ENCODE assay signal across 8 mouse cellular contexts in the genomic region with DNA sequence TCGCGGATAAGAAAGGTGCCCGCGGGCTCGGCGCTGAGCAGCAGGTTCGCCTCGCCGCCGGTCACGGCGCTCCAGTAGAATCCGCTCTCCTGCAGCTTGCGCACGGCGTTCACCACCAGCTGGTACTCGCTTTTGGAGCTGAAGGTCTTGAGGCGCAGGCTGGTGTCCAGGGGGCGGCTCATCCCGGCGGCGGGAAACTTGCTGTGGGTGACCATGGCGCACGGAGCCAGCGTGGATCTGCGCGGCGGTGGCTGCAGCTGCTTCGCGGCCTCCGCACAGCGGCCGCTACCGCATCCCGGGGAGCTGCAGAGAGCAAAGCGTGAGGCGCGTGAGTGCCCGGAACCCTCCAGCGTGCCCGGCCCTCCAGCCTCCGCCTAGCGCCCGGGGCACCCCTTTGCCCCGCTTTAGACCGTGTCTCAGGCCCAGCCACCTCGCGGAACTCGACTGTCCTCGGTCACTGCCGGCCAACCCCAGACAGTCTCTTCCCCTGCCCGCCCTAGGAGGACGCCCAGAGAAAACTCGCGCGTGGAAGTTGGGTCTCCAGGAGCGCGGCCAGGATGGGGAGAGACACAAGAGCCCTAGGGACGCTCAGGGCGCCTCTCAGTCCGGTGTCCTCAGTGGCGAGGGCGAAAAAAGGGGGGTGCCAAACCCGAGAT. TPM values are rescaled to one million over a fixed set of nuclear protein-coding genes. Genes with fewer than 3 reads are reported as not detected.
DNase-seq lines count a peak whose midpoint lies in the region; ATAC-seq and TF ChIP-seq lines count a peak whose summit lies in the region.

No protein-coding gene starts in this region.

- no peaks in the 10 kb centered on the region for H3K36me3 ChIP-seq in thymus, adult 2 months (ENCODE audit: control insufficient read depth, insufficient read depth, low read length)
- no peaks in the 10 kb centered on the region for H3K36me3 ChIP-seq in neural tube, embryonic 13.5 days

- TF ChIP-seq CTCF in thymus, adult 2 months (IDR thresholded peaks at IDR 0.05; ENCODE audit: borderline replicate concordance, control insufficient read depth, extremely low read depth, insufficient read depth, low read length, poor library complexity), result no peak

- 12% methylated on average over 64 of the region's 64 CpGs for WGBS in thymus, adult 2 months
- WGBS in neural tube, embryonic 13.5 days, result under 1% methylated on average over 64 of the region's 64 CpGs

- peak overlapping the region; percentile 94 for H3K4me2 ChIP-seq in neural tube, embryonic 13.5 days

- H3K4me1 ChIP-seq in thymus, adult 2 months (replicated peaks; ENCODE audit: control insufficient read depth, insufficient read depth, low read length), result peaks cover 82% of the 10 kb centered on the region
- peaks cover 67% of the 10 kb centered on the region for H3K4me1 ChIP-seq in neural tube, embryonic 13.5 days (replicated peaks)

- H3K4me3 ChIP-seq in thymus, adult 2 months (ENCODE audit: control insufficient read depth, insufficient read depth, low read length), result peak overlapping the region; percentile 56
- peak overlapping the region; percentile 66 for H3K4me3 ChIP-seq in neural tube, embryonic 13.5 days

- peak; percentile 25 to 53 for DNase-seq in cerebellum, adult 18-20 months
- DNase-seq in cerebellum, adult 11-12 months, result no peak
- DNase-seq in thymus, adult 2 months, result peak; percentile 45
- DNase-seq in thymus, postnatal 10 days (ENCODE audit: low spot score in 2 of 2), result no peak
- DNase-seq in heart, postnatal 36 days, result peak; percentile 38 to 62
- peak; percentile 41 for DNase-seq in liver

- TF ChIP-seq POLR2A in thymus, adult 2 months (IDR thresholded peaks at IDR 0.05; ENCODE audit: control insufficient read depth, extremely low read depth, insufficient read depth, low read length, poor library complexity), result no peak

- H3K27ac ChIP-seq in thymus, adult 2 months (ENCODE audit: control insufficient read depth, insufficient read depth, low read length), result no peak overlapping the region
- peak overlapping the region; percentile 89 for H3K27ac ChIP-seq in neural tube, embryonic 13.5 days (replicated peaks)

- peak; percentile 2; the same call in 1 of the 2 replicates for ATAC-seq in neural tube, embryonic 13.5 days (ENCODE audit: low read depth)
- ATAC-seq in monocyte, adult 5-6 weeks (replicated peaks; ENCODE audit: insufficient number of reproducible peaks, low FRiP score, low TSS enrichment, poor library complexity, severe bottlenecking), result no peak

- H3K9ac ChIP-seq in neural tube, embryonic 13.5 days, result peak overlapping the region; percentile 86

- H3K9me3 ChIP-seq in neural tube, embryonic 13.5 days, result no peaks in the 10 kb centered on the region

- no peaks in the 10 kb centered on the region for H3K27me3 ChIP-seq in thymus, adult 2 months (ENCODE audit: control insufficient read depth, insufficient read depth, low read length)
- H3K27me3 ChIP-seq in neural tube, embryonic 13.5 days, result peaks cover 48% of the 10 kb centered on the region

- intact Hi-C loops in heart, postnatal 36 days (cut with DNase I), result loop anchor here (2.0 kb wide), 2 partner anchors 35 to 97 kb away; no protein-coding TSS in a partner anchor

RNA-seq across cellular contexts. Expression of a gene that starts 1.7 kb away (rescaled TPM):
- 44.3 and 45.7 TPM in 2 replicates for polyA plus RNA-seq in thymus, adult 2 months (2012; rRNA removed)
- 1 to 10 TPM; 3.4 to 3.8 TPM for total RNA-seq in heart, postnatal 36 days (2021)
- polyA plus RNA-seq in neural tube, embryonic 13.5 days (2015; fragmentation: Nextera tagmentation; extraction: Ambion mirVana), result 7.8 and 8.7 TPM in 2 replicates
- 67.9 to 84.4 TPM (median 70.9 TPM) in 3 replicates for total RNA-seq in monocyte, adult 5-6 weeks (2017)

RNA-seq across cellular contexts. Expression of a gene that starts 17.9 kb away (rescaled TPM):
- polyA plus RNA-seq in thymus, adult 2 months (2012; rRNA removed), result 89.1 and 89.5 TPM in 2 replicates
- 10 to 100 TPM; 17.8 to 20.0 TPM for total RNA-seq in heart, postnatal 36 days (2021)
- polyA plus RNA-seq in neural tube, embryonic 13.5 days (2015; fragmentation: Nextera tagmentation; extraction: Ambion mirVana), result 46.9 and 49.0 TPM in 2 replicates
- 20.4 to 31.7 TPM (median 30.1 TPM) in 3 replicates for total RNA-seq in monocyte, adult 5-6 weeks (2017)

Comparison
In these comparisons a context has a peak if more than half of its experiments do, and no peak if none do; other contexts are left out.
1. DNase-seq: peak in cerebellum, adult 18-20 months (2 of 2), thymus, adult 2 months (single experiment), heart, postnatal 36 days (2 of 2) and liver (single experiment); none in cerebellum, adult 11-12 months (single experiment) and thymus, postnatal 10 days (0 of 2).
2. RNA of a gene that starts 1.7 kb away (total RNA-seq): 67.9 to 84.4 TPM in monocyte, adult 5-6 weeks; 3.4 to 3.8 TPM in heart, postnatal 36 days; every median in the first group is over 10 times any median in the second.